Mouse (Mus musculus) embryonic fibroblast, embryonic 13.5 days (primary cell): ENCODE measurements around the gene Cgrrf1.

Source experiments
- CTCF ChIP-seq: IDR thresholded peaks from 2 replicates; pipeline ENCODE4 v1.5.1; 2011; ENCODE audit warnings: mild to moderate bottlenecking, control low read depth, low read length, moderate library complexity, borderline replicate concordance; ENCODE audit not compliant: insufficient read depth
- POLR2A ChIP-seq: IDR thresholded peaks from 2 replicates; pipeline ENCODE4 v1.6.1; 2011; ENCODE audit warnings: low read depth, mild to moderate bottlenecking, control low read depth, low read length, moderate library complexity

GRCm38 (mm10) chr14:46902498-46903087 is 70.7 kb downstream of the Cgrrf1 start:
- TF ChIP-seq CTCF = no peak
- TF ChIP-seq POLR2A = no peak
